In genomic region chr8:79179678-79180077, GRCm38 (mm10) we compare ENCODE assay signal across 28 mouse cellular contexts.
DNase-seq lines count a peak whose midpoint lies in the region; ATAC-seq lines count a peak whose summit lies in the region.
"Had no signal": no experiment of that assay in that cellular context is flagged by ENCODE, and none has a peak within 500 bp of the region (broad histone marks: within the 10 kb centered on the region; RNA-seq: fewer than 3 reads in every experiment).

No protein-coding gene starts in this region.

- H3K9me3 ChIP-seq in hindbrain, embryonic 13.5 days, result no peaks in the 10 kb centered on the region
- no peaks in the 10 kb centered on the region for H3K9me3 ChIP-seq in hindbrain, embryonic 10.5 days
- H3K9me3 ChIP-seq in midbrain, embryonic 16.5 days (replicated peaks; ENCODE audit: control insufficient read depth, low read length, poor library complexity, severe bottlenecking), result no peaks in the 10 kb centered on the region
- no peaks in the 10 kb centered on the region for H3K9me3 ChIP-seq in midbrain, embryonic 10.5 days (replicated peaks)
- H3K9me3 ChIP-seq in hindbrain, embryonic 16.5 days (ENCODE audit: control insufficient read depth, low read length), result no peaks in the 10 kb centered on the region
- H3K9me3 ChIP-seq in neural tube, embryonic 15.5 days (replicated peaks), result no peaks in the 10 kb centered on the region
- H3K9me3 ChIP-seq in kidney, embryonic 14.5 days (ENCODE audit: control insufficient read depth, low read length), result no peaks in the 10 kb centered on the region
- H3K9me3 ChIP-seq: embryonic facial prominence, embryonic 13.5 days; forebrain, embryonic 10.5 days; forebrain, embryonic 15.5 days; G1E; liver, embryonic 12.5 days; midbrain, embryonic 12.5 days had no signal

- H3K27me3 ChIP-seq in hindbrain, embryonic 13.5 days, result no peaks in the 10 kb centered on the region
- H3K27me3 ChIP-seq in hindbrain, embryonic 10.5 days (ENCODE audit: insufficient read depth, poor library complexity, severe bottlenecking), result no peaks in the 10 kb centered on the region
- H3K27me3 ChIP-seq in midbrain, embryonic 16.5 days (ENCODE audit: control insufficient read depth, insufficient read depth, low read depth, low read length), result no peaks in the 10 kb centered on the region
- H3K27me3 ChIP-seq in midbrain, embryonic 10.5 days (ENCODE audit: low read depth, poor library complexity, severe bottlenecking), result no peaks in the 10 kb centered on the region
- H3K27me3 ChIP-seq in hindbrain, embryonic 16.5 days (replicated peaks; ENCODE audit: control insufficient read depth, insufficient read depth, low read length), result no peaks in the 10 kb centered on the region
- no peaks in the 10 kb centered on the region for H3K27me3 ChIP-seq in neural tube, embryonic 15.5 days (replicated peaks)
- H3K27me3 ChIP-seq in kidney, embryonic 14.5 days (ENCODE audit: control insufficient read depth, insufficient read depth, low read length), result no peaks in the 10 kb centered on the region
- H3K27me3 ChIP-seq: embryonic facial prominence, embryonic 13.5 days; forebrain, embryonic 15.5 days; liver, embryonic 12.5 days; midbrain, embryonic 12.5 days; Patski had no signal

- no peak overlapping the region for H3K4me3 ChIP-seq in hindbrain, embryonic 13.5 days
- no peak overlapping the region for H3K4me3 ChIP-seq in hindbrain, embryonic 10.5 days
- no peak overlapping the region for H3K4me3 ChIP-seq in midbrain, embryonic 16.5 days (ENCODE audit: low read depth, low read length)
- H3K4me3 ChIP-seq in midbrain, embryonic 10.5 days, result no peak overlapping the region
- no peak overlapping the region for H3K4me3 ChIP-seq in hindbrain, embryonic 16.5 days (ENCODE audit: low read length)
- no peak overlapping the region for H3K4me3 ChIP-seq in neural tube, embryonic 15.5 days (replicated peaks)
- H3K4me3 ChIP-seq in kidney, embryonic 14.5 days (ENCODE audit: low read length), result no peak overlapping the region
- H3K4me3 ChIP-seq: embryonic facial prominence, embryonic 13.5 days; forebrain, embryonic 10.5 days; forebrain, embryonic 15.5 days; liver, embryonic 12.5 days; midbrain, embryonic 12.5 days had no signal

- H3K9ac ChIP-seq in hindbrain, embryonic 13.5 days, result no peak overlapping the region
- no peak overlapping the region for H3K9ac ChIP-seq in midbrain, embryonic 16.5 days (ENCODE audit: low read depth, low read length)
- no peak overlapping the region for H3K9ac ChIP-seq in hindbrain, embryonic 16.5 days (ENCODE audit: low read depth, low read length)
- no peak overlapping the region for H3K9ac ChIP-seq in neural tube, embryonic 15.5 days (replicated peaks)
- no peak overlapping the region for H3K9ac ChIP-seq in kidney, embryonic 14.5 days (ENCODE audit: low read depth, low read length)
- H3K9ac ChIP-seq: embryonic facial prominence, embryonic 13.5 days; forebrain, embryonic 15.5 days; liver, embryonic 12.5 days; liver, postnatal 0 days; midbrain, embryonic 12.5 days had no signal

- no peak overlapping the region for H3K27ac ChIP-seq in hindbrain, embryonic 13.5 days
- H3K27ac ChIP-seq in hindbrain, embryonic 10.5 days, result no peak overlapping the region
- H3K27ac ChIP-seq in midbrain, embryonic 16.5 days (ENCODE audit: low read length), result no peak overlapping the region
- no peak overlapping the region for H3K27ac ChIP-seq in midbrain, embryonic 10.5 days (replicated peaks)
- no peak overlapping the region for H3K27ac ChIP-seq in hindbrain, embryonic 16.5 days (ENCODE audit: low read depth, low read length)
- H3K27ac ChIP-seq in neural tube, embryonic 15.5 days (replicated peaks), result no peak overlapping the region
- no peak overlapping the region for H3K27ac ChIP-seq in kidney, embryonic 14.5 days (ENCODE audit: low read depth, low read length)
- H3K27ac ChIP-seq: embryonic facial prominence, embryonic 13.5 days; forebrain, embryonic 10.5 days; forebrain, embryonic 15.5 days; liver, embryonic 12.5 days; midbrain, embryonic 12.5 days had no signal

- no peak overlapping the region for H3K4me2 ChIP-seq in hindbrain, embryonic 13.5 days
- no peak overlapping the region for H3K4me2 ChIP-seq in midbrain, embryonic 16.5 days (ENCODE audit: low read length)
- H3K4me2 ChIP-seq in hindbrain, embryonic 16.5 days (ENCODE audit: low read length), result no peak overlapping the region
- no peak overlapping the region for H3K4me2 ChIP-seq in neural tube, embryonic 15.5 days
- no peak overlapping the region for H3K4me2 ChIP-seq in kidney, embryonic 14.5 days (replicated peaks; ENCODE audit: low read depth, low read length)
- H3K4me2 ChIP-seq: embryonic facial prominence, embryonic 13.5 days; forebrain, embryonic 15.5 days; heart, embryonic 11.5 days; liver, embryonic 12.5 days; midbrain, embryonic 12.5 days had no signal

- H3K4me1 ChIP-seq in hindbrain, embryonic 13.5 days (replicated peaks), result 0 out of 2 replicates have a peak, but pooled peaks cover 8% of the 10 kb centered on the region
- H3K4me1 ChIP-seq in hindbrain, embryonic 10.5 days (replicated peaks), result peaks cover 10% of the 10 kb centered on the region
- H3K4me1 ChIP-seq in midbrain, embryonic 16.5 days (ENCODE audit: control insufficient read depth, insufficient read depth, low read length), result no peaks in the 10 kb centered on the region
- peaks cover 11% of the 10 kb centered on the region for H3K4me1 ChIP-seq in midbrain, embryonic 10.5 days
- H3K4me1 ChIP-seq in hindbrain, embryonic 16.5 days (ENCODE audit: control insufficient read depth, insufficient read depth, low read depth, low read length), result no peaks in the 10 kb centered on the region
- no peaks in the 10 kb centered on the region for H3K4me1 ChIP-seq in neural tube, embryonic 15.5 days
- no peaks in the 10 kb centered on the region for H3K4me1 ChIP-seq in kidney, embryonic 14.5 days (ENCODE audit: control insufficient read depth, insufficient read depth, low read length)
- H3K4me1 ChIP-seq: forebrain, embryonic 15.5 days; liver, embryonic 12.5 days had no signal

- ATAC-seq in hindbrain, embryonic 13.5 days (ENCODE audit: low FRiP score), result peak; percentile 38; the same call in 1 of the 2 replicates
- peak; percentile 46; the same call in 1 of the 2 replicates for ATAC-seq in midbrain, embryonic 16.5 days
- ATAC-seq in hindbrain, embryonic 16.5 days, result 0 out of 2 replicates have a peak, but pooled peaks have one; percentile 9
- ATAC-seq in neural tube, embryonic 15.5 days (ENCODE audit: low FRiP score), result peak; percentile 43
- ATAC-seq in kidney, embryonic 14.5 days (ENCODE audit: low FRiP score, low TSS enrichment), result no peak
- ATAC-seq: forebrain, embryonic 15.5 days; liver, embryonic 12.5 days; liver, postnatal 0 days; Patski had no signal

- H3K36me3 ChIP-seq in hindbrain, embryonic 13.5 days, result peaks cover 65% of the 10 kb centered on the region
- peaks cover 83% of the 10 kb centered on the region for H3K36me3 ChIP-seq in hindbrain, embryonic 10.5 days
- peaks cover 27% of the 10 kb centered on the region for H3K36me3 ChIP-seq in midbrain, embryonic 16.5 days (ENCODE audit: control insufficient read depth, insufficient read depth, low read length)
- peaks cover 88% of the 10 kb centered on the region for H3K36me3 ChIP-seq in midbrain, embryonic 10.5 days
- H3K36me3 ChIP-seq in hindbrain, embryonic 16.5 days (ENCODE audit: control insufficient read depth, insufficient read depth, low read length), result peaks cover 20% of the 10 kb centered on the region
- peaks cover 66% of the 10 kb centered on the region for H3K36me3 ChIP-seq in neural tube, embryonic 15.5 days
- peaks cover 44% of the 10 kb centered on the region; the same call in 1 of the 2 replicates for H3K36me3 ChIP-seq in kidney, embryonic 14.5 days (ENCODE audit: control insufficient read depth, insufficient read depth, low read length)

- 79% methylated on average over 6 of the region's 6 CpGs for WGBS in hindbrain, embryonic 13.5 days
- 91% methylated on average over 6 of the region's 6 CpGs for WGBS in hindbrain, embryonic 10.5 days
- 90% methylated on average over 6 of the region's 6 CpGs for WGBS in midbrain, embryonic 16.5 days
- 93% methylated on average over 6 of the region's 6 CpGs for WGBS in midbrain, embryonic 10.5 days
- 86% methylated on average over 6 of the region's 6 CpGs for WGBS in hindbrain, embryonic 16.5 days
- 63% methylated on average over 6 of the region's 6 CpGs for WGBS in neural tube, embryonic 15.5 days
- 91% methylated on average over 6 of the region's 6 CpGs for WGBS in kidney, embryonic 14.5 days

- no peak for DNase-seq in hindbrain, embryonic 10.5 days (ENCODE audit: low spot score)
- no peak for DNase-seq in midbrain, embryonic 10.5 days (ENCODE audit: low spot score)
- DNase-seq: adrenal gland, postnatal 14 days; cerebellum, adult 18-20 months; cerebellum, postnatal 10 days; gastrocnemius, postnatal 25 days; heart, adult 11 months; heart, postnatal 4 days; kidney, adult 18-20 months; kidney, postnatal 36 days; left cerebral cortex, postnatal 4 days; liver, postnatal 0 days; lung, postnatal 36 days; right cerebral cortex, postnatal 25 days; thymus, postnatal 4 days had no signal
